Mouse (Mus musculus) heart, embryonic 16.5 days (tissue): Measurements from ENCODE around the gene Rffl. TPM values are rescaled to one million over a fixed set of nuclear protein-coding genes. Genes with fewer than 3 reads are reported as not detected.

Source experiments
- ATAC-seq: fragments of 200-750 bp; cut with Nextera tagmentation; replicated peaks from 2 replicates; pipeline ENCODE4 v1.8.0; 2017; ENCODE audit warnings: moderate number of reproducible peaks; ENCODE audit not compliant: insufficient read depth, low FRiP score; ENCODE audit errors: extremely low read depth
- H3K27ac ChIP-seq: fragments of 300-500 bp; sonication (generic); 2 replicates; pipeline ENCODE4 v1.5.1; 2014; ENCODE audit warnings: mild to moderate bottlenecking, low read length, control low read depth, moderate library complexity
- H3K27me3 ChIP-seq: fragments of 300-500 bp; sonication (generic); 2 replicates; pipeline ENCODE4 v1.6.1; 2014; ENCODE audit warnings: low read length, mixed read lengths; ENCODE audit not compliant: control insufficient read depth, insufficient read depth
- H3K36me3 ChIP-seq: fragments of 300-500 bp; sonication (generic); 2 replicates; pipeline ENCODE4 v1.6.1; 2014; ENCODE audit not compliant: control insufficient read depth, insufficient read depth
- H3K4me1 ChIP-seq: fragments of 300-500 bp; sonication (generic); 2 replicates; pipeline ENCODE4 v1.6.1; 2014; ENCODE audit warnings: low read length, mixed read lengths; ENCODE audit not compliant: control insufficient read depth, insufficient read depth
- H3K4me2 ChIP-seq: fragments of 300-500 bp; sonication (generic); 2 replicates; pipeline ENCODE4 v1.6.1; 2014; ENCODE audit warnings: low read depth, mild to moderate bottlenecking, control low read depth, low read length
- H3K4me3 ChIP-seq: fragments of 300-500 bp; sonication (generic); 2 replicates; pipeline ENCODE4 v1.5.1; 2014; ENCODE audit warnings: mild to moderate bottlenecking, control low read depth, low read length
- H3K9ac ChIP-seq: fragments of 300-500 bp; sonication (generic); 2 replicates; pipeline ENCODE4 v1.6.1; 2014; ENCODE audit warnings: low read length, control low read depth
- H3K9me3 ChIP-seq: fragments of 300-500 bp; sonication (generic); replicated peaks from 2 replicates; pipeline ENCODE4 v1.6.1; 2016; ENCODE audit warnings: low read length; ENCODE audit not compliant: control insufficient read depth
- WGBS: fragments of 180-500 bp; shearing (Covaris S2); extraction: QIAGEN DNeasy Blood & Tissue Kit; methylation state at CpG from one replicate; pipeline ENCODE4 v1.1.7; 2014; 5-methylcytosine and 5-hydroxymethylcytosine counted together
- polyA plus RNA-seq: library from polyadenylated mRNA; unstranded; fragments of >200 nt; fragmentation: Nextera tagmentation; extraction: Ambion mirVana; gene quantifications from 2 replicates; pipeline ENCODE4 v1.2.1, GENCODE M21; 2015

Gene Rffl
- polyA plus RNA-seq, 1 experiment from 2014 or later = 5.5 TPM

DNA sequence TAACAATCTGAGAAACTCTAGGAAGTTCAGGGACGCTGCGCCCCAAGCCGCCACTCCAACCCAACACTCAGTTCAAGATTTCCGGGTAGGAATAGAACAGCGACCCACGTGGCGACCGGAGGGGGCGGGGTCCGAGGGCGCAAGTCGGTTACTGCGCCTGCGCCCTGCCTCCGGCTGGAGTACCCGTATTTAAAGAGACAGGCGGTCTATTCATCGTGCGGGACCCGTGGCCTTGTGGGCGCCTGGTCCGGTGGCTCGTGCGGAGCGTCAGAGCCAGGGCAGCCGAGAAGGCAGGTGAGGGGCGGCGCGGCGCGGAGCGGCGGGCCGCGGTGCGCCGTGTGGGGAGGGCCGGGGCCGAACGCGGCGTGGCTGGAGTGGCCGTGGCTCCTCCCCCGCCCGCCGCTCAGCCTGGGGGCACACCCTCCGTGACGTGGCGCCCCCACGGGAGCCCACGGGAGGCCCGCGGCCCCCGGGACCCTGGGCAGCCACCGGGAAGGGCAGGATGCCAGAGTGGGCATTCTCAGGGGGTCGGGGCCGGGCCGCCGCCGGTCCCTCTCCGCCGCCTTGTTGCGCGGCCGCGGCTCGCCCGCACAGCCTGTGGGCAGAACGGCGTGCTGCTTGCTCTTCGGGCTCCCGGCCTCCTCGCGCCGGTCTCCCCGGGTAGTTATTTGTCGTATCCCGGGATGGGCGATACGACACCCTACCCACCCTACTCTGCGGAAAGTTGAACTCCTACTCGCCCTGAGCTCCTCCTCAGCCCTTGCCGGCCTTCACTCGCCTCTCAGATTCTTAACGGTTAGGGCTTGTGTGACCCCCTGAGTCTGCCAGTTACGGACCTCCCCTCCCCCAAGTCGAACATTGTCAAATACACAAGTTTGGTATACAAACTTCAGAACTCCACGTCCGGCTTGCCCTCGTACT is 89.8 kb downstream of the Rffl start, which contains the start of gene Lig3:
Gene Lig3, plus strand, starts transcription at position 126 of the 921 bp plus-strand sequence.
- peaks cover 16% of the 10 kb centered on the region for H3K4me1 ChIP-seq
- H3K36me3 ChIP-seq = peaks cover 20% of the 10 kb centered on the region
- peak within 1 kb of the TSS; percentile 95 for H3K4me3 ChIP-seq
- peak within 1 kb of the TSS; percentile 99 for H3K9ac ChIP-seq
- ATAC-seq = peak; percentile 97
- H3K9me3 ChIP-seq = no peaks in the 10 kb centered on the region
- under 1% methylated on average over 75 of the region's 90 CpGs for WGBS
- peak within 1 kb of the TSS; percentile 89 for H3K4me2 ChIP-seq
- H3K27ac ChIP-seq = peak within 1 kb of the TSS; percentile 94
- no peaks in the 10 kb centered on the region for H3K27me3 ChIP-seq

DNA sequence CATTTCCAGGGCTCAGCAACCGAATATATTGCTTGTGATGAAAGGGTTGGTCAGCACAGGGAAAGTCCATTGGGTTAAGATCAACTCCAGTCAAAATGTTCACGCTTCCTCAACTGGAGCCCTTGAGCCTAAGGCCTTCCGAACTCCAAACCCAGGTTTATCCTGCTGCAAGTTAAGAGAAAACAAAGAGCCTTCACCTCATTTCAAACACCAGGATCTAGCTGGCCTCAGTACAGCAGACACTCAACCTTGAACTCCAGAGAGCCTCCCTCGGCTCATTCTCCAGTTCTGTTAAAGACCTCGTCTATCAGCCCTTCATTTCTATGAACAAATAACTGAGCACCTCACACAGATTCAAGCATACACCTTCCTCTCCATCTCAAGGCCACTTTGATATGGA is 90.9 kb downstream of the Rffl start:
- Histone ChIP-seq H3K4me3 (peak overlapping the region; percentile 95), H3K9me3 (no peaks in the 10 kb centered on the region), H3K36me3 (peaks cover 12% of the 10 kb centered on the region), H3K27ac (no peak overlapping the region; the same call in 1 of the 2 replicates), H3K4me1 (peaks cover 16% of the 10 kb centered on the region), H3K9ac (peak overlapping the region; percentile 79), H3K27me3 (no peaks in the 10 kb centered on the region), H3K4me2 (peak overlapping the region; percentile 77)
- 44% methylated on average over 5 of the region's 5 CpGs for WGBS
- no peak for ATAC-seq

DNA sequence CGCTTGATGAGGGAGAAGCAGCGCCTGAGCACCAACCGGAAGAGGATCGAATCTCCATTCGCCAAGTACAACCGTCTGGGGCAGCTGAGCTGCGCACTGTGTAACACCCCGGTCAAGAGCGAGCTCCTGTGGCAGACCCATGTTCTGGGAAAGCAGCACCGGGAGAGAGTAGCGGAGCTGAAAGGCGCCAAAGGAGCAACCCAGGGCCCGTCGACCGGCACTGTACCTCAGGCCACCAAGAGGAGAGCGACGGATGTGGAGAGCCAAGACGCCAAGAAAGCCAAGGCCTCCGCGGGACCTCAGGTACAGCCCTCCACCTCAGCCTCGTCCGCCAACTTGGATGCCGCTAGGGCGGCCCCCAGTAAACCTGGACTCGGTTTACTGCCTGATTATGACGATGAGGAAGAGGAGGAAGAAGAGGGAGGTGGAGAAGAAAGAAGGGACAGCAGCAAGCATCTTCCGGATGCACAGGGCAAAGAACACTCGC is 106.5 kb downstream of the Rffl start:
- ATAC-seq = peak; percentile 56
- H3K27ac ChIP-seq = peak overlapping the region; percentile 95
- H3K27me3 ChIP-seq = no peaks in the 10 kb centered on the region; the same call in 1 of the 2 replicates
- peak overlapping the region; percentile 98 for H3K4me2 ChIP-seq
- under 1% methylated on average over 28 of the region's 28 CpGs for WGBS
- H3K4me1 ChIP-seq = peaks cover 19% of the 10 kb centered on the region
- H3K36me3 ChIP-seq = 0 out of 2 replicates have a peak, but pooled peaks cover 8% of the 10 kb centered on the region
- H3K9ac ChIP-seq = peak overlapping the region; percentile 87
- peak overlapping the region; percentile 83 for H3K4me3 ChIP-seq
- H3K9me3 ChIP-seq = peaks cover 3% of the 10 kb centered on the region; the same call in 1 of the 2 replicates

DNA sequence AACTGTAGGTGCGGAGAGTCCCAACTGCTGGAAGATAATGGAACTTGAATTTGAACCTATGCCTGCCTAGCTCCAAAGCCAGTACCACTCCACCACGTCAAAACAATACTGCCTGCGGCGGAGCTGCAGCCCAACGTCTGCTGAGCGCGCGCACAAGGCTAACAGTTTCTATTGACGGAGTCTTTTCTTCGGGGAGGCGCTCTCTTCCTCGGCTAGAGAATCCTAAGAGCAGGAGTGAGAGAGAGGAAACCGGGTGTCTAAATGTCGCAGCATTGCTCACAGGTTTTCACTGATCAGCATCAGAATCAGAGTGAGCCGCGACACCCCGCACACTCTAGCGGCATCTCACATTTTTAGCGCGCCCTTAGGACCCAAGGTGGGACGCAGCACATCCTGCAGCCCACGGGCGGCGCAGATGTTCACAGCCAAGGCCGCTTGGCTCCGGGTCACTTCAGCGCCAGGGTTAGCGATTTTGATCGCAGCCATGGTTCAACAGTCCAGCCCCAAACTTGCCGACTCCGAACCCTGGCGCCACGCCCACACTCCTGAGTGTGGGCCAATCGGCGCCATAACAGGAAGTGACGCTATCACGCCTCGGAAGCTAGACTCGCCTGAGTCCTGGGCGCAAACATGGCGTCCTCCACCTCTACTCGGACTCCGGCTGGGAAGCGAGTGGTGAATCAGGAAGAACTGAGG is 107.1 kb downstream of the Rffl start, which contains the start of the genes Cct6b and Zfp830:
Gene Cct6b, minus strand, starts transcription at position 580 of the 696 bp plus-strand sequence.
Gene Zfp830, plus strand, starts transcription at position 604 of the 696 bp plus-strand sequence.
- H3K27ac ChIP-seq = peak within 1 kb of the TSS; percentile 95
- WGBS = under 1% methylated on average over 44 of the region's 44 CpGs
- 0 out of 2 replicates have a peak, but pooled peaks cover 8% of the 10 kb centered on the region for H3K36me3 ChIP-seq
- H3K4me1 ChIP-seq = peaks cover 19% of the 10 kb centered on the region
- no peaks in the 10 kb centered on the region; the same call in 1 of the 2 replicates for H3K27me3 ChIP-seq
- peak within 1 kb of the TSS; percentile 98 for H3K4me2 ChIP-seq
- peak within 1 kb of the TSS; percentile 83 for H3K4me3 ChIP-seq
- H3K9me3 ChIP-seq = peaks cover 3% of the 10 kb centered on the region; the same call in 1 of the 2 replicates
- H3K9ac ChIP-seq = peak within 1 kb of the TSS; percentile 87
- ATAC-seq = peak; percentile 99

DNA sequence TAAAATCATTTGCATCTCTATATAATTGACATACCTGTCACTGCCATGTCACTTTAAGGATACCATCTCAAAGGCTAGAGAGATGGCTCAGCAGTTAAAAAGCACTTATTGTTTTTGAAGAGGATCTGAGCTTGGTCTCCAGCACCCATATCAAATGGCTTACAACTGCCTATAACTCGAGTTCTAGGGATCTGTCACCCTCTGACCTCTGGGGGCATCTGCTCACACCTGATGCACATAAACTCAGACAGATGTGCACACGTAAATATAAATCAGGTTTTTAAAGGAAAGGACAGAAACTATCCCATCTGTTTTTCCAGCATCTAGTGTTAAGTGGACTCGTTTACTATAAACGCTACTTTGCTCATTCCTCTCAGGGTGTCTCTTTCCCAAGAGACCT is 107.7 kb downstream of the Rffl start:
- peak overlapping the region; percentile 87 for H3K9ac ChIP-seq
- no peak for ATAC-seq
- 0 out of 2 replicates have a peak, but pooled peaks cover 4% of the 10 kb centered on the region for H3K36me3 ChIP-seq
- peaks cover 3% of the 10 kb centered on the region; the same call in 1 of the 2 replicates for H3K9me3 ChIP-seq
- H3K4me1 ChIP-seq = peaks cover 19% of the 10 kb centered on the region
- H3K27me3 ChIP-seq = no peaks in the 10 kb centered on the region; the same call in 1 of the 2 replicates
- WGBS = 11% methylated on average over 4 of the region's 4 CpGs
- peak overlapping the region; percentile 83 for H3K4me3 ChIP-seq
- H3K27ac ChIP-seq = peak overlapping the region; percentile 95
- H3K4me2 ChIP-seq = peak overlapping the region; percentile 89

DNA sequence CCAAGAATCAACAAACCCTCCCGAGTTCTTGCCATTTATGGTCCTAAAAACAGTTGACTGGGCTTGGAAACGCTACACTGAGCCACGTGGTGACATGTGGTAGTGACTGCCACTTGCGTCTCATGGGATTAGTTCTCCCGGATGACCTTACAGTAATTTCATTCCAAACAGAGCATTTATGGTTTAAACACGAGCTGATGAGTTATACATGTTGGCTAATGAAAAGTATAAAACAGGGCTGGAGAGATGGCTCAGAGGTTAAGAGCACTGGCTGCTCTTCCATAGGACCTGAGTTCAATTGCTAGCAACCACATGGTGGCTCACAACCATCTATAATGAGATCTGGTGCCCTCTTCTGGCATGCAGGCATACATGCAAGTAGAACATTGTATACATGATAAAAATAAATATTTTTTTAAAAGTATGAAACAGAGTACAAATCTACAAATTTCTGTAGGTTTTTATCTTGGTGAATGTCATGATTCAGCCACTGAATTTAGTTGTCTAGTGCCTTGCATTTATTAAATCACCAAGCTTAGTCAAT is 108.7 kb downstream of the Rffl start:
- Histone ChIP-seq H3K9ac (no peak overlapping the region), H3K27ac (no peak overlapping the region), H3K4me1 (peaks cover 19% of the 10 kb centered on the region), H3K36me3 (0 out of 2 replicates have a peak, but pooled peaks cover 4% of the 10 kb centered on the region), H3K4me3 (no peak overlapping the region), H3K9me3 (peaks cover 3% of the 10 kb centered on the region; the same call in 1 of the 2 replicates), H3K27me3 (no peaks in the 10 kb centered on the region; the same call in 1 of the 2 replicates), H3K4me2 (no peak overlapping the region)
- ATAC-seq = no peak
- WGBS = 82% methylated on average over 6 of the region's 6 CpGs

DNA sequence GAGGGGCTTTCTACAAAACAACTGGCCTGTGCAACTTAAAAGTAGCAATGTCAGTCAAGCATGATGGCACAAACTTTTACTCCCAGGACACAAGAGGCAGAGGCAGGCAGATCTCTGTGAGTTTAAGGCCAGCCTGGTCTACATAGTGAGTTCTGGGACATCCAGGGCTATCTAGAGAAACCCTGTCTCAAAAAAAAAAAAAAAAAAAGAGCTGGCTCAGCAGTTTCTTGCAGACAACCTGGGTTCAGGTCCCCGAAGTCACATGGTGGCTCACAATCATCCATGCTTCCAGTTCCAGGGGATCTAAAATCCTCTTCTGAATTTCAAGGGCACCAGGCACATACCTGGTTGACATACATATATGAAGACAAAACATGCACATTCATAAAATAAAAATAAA is 115.1 kb downstream of the Rffl start:
- H3K9ac ChIP-seq = no peak overlapping the region
- no peak for ATAC-seq
- no peaks in the 10 kb centered on the region; the same call in 1 of the 2 replicates for H3K27me3 ChIP-seq
- H3K9me3 ChIP-seq = no peaks in the 10 kb centered on the region
- H3K4me2 ChIP-seq = no peak overlapping the region
- no peak overlapping the region for H3K4me3 ChIP-seq
- H3K4me1 ChIP-seq = no peaks in the 10 kb centered on the region
- 81% methylated on average over 1 of the region's 1 CpGs for WGBS
- no peaks in the 10 kb centered on the region for H3K36me3 ChIP-seq
- H3K27ac ChIP-seq = no peak overlapping the region
